Mouse (Mus musculus) gastrocnemius, postnatal 10 days (tissue): ENCODE measurements around the gene Lrmda. TPM values are rescaled to one million over a fixed set of nuclear protein-coding genes. Genes with fewer than 3 reads are reported as not detected.

ENCODE experiments used
- DNase-seq: peaks from one replicate; pipeline ENCODE4 v3.0.0; 2021; ENCODE audit warnings: mixed read lengths
- total RNA-seq, 2 experiments: library from RNA; stranded (reverse); gene quantifications; 2 replicates each; pipeline ENCODE4 v1.2.3; 2021

Gene Lrmda
- total RNA-seq, 2 experiments from 2014 or later = 1.2 to 1.9 TPM

DNA sequence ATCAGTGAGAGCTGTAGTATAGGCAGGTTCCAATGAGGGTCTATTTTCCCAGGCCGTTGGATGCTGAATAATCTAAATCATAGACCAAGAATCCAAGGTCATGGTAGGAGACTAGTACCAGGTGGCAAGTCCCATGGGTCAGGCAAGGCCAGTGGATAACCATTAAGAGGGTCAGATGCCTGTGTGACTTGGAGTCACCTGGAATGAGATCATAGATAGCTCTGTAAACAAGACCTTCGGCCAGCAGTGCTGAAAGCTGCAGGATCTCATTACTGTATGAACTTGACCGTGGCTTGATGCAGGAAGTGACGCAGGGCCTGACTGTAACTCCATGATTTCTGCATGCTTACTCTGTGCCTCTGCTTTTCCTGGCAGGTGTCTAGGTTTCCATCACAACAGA lies 402.2 kb downstream of the Lrmda start:
- DNase-seq = no peak

- no peak for DNase-seq
Observed at GRCm38 (mm10) chr14:22425018-22425534, 405.6 kb downstream of the Lrmda start.

DNA sequence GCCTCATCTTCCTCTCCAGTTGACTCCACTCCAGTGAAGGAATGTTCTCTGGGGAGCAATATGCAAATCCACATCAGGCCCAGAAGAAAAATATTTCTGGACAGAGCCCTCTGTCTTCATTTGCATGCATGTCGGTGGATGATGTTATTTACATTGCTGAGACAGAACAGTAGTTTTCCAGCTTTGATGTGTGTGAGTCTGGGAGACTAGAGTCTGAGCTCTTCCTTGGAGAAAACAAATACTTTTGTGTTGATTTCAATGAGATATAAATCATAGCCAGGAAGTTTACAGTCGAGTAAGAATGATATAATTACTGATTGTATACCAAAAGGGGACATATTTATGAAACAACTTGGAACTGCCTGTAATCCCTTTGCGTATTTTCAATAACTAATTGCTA lies 415.9 kb downstream of the Lrmda start:
- DNase-seq = no peak

DNA sequence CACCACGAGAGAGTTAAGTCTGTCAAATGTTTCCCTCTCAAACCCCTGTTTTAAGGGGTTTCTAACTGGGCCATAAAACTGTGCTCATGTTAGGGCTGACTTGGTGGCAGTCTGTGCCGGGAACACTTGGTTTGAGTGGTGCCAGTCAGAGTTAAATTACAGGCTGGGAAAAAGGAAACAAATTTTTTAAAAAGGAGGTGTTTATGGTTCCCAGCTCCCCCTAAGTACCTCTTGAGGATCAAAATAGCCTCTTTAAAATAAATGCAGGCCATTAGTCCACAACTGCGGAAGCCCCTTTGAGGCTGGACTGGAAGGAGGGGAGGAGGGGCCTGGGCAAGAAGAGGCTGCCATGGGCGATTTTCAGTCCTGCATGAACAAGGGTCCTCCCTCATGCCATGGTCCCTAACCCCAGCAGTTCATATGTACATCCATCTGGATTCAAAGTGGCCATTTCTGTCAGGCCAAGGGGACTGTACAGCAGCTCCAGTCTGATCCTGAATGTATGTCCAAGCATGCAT lies 416.4 kb downstream of the Lrmda start:
- DNase-seq = no peak

DNA sequence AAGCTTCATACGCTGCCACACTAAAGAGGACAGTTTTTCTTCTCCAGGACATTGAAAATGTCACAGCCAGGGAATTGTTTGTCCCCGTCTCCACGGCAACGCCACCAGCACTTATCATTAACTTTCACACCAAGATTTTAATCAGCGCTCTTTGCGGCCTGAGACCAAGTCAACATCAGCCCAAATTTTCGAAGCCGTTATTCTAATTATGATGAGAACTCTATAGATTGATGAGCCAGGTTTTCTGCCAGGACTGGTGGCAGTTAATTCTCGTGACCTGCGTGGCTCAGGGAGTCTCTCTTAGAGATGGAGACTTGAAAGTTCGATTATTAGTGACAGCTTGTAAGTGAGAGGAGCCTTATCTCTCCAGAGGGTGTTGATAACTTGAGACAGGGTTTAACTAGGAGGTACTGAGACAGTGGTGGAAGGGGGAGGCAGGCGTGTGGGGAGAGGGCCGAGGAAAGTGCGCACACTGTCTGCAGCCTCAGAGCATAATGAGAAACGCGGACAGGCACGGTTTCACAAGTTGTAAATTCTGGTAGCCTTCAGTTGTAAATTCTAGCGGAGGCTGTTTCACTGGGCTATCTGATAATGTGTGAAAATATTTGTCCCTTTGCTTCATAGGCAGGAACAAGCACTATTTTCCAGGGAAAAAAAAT lies 421.0 kb downstream of the Lrmda start:
- DNase-seq = no peak

GRCm38 (mm10) chr14:22441859-22442447 lies 422.4 kb downstream of the Lrmda start:
- no peak for DNase-seq

GRCm38 (mm10) chr14:22442719-22443118 lies 423.2 kb downstream of the Lrmda start:
- DNase-seq = no peak

- no peak for DNase-seq
Observed at GRCm38 (mm10) chr14:22444541-22444940, 425.0 kb downstream of the Lrmda start.

DNA sequence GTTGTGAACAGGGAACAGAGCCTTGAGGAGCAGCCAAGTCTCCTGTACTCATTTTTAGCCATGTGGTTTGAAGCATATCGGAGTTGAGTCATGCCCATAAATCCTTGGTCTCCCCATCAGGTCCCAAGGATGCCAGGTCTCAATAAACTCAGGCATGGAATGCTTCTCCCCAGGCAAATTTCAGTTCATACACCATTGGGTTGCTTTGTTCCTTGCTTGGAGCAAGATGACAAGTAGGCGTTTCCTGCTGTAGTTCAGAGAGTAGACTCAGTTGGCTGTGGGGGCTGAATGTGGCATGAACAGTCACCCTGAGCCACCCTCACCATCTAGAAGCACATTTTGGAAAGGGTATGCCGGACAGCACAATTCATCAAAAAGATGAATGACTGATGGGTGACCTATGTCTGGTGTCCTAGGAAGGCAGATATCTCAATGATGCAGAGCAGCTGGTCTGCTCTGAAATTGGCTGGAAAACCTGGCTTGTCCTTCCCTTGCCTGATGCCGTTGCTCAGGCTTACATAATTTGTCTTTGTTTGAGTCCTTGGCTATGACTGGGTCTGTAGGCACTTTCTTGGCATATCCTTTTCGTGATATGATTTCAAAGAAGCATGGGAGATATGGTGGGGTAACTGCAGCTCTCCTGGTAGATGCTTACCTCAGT lies 425.8 kb downstream of the Lrmda start:
- no peak for DNase-seq

GRCm38 (mm10) chr14:22445841-22446570 lies 426.5 kb downstream of the Lrmda start:
- DNase-seq = no peak

DNA sequence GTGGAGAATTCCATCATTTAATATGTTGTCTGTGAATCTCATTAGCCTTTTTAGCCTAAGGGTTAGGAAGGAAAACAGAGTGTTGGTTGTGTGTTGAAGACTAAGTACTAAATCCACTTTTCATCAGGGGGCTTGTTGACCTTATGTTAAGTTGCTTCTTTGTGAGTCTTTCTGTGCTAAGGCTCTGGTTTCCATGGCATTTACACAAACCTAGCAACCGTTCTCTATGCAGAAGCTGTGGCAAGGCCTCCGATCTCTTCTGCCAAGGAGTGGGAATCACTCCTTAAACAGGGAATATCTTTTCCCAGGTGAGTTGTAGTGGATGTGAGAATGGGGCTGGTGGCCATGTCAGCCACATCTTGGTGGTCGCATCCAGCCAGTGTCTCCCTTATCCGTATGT lies 432.1 kb downstream of the Lrmda start:
- no peak for DNase-seq

- no peak for DNase-seq
Observed at GRCm38 (mm10) chr14:22464314-22464713, 444.8 kb downstream of the Lrmda start.

DNA sequence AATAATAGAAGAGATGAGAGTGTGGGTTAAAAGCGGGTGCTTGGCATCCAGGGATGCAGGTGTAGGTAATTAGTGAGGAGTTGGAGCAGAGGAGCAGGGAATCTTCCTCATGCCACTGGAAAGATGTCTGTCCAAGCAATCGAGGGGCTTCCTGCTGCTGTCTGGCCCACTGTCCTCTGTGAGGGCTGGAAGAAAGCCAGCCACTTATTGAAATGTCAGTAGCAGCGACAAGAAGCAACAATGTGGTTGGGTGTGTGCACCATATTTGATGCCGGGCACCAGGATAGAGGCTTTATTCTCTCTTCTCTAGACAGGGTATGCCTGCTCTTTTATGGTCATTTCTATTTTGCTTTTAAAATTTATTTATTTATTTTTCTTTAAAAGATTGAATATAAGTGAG lies 451.5 kb downstream of the Lrmda start:
- no peak for DNase-seq

- DNase-seq = no peak
Observed at GRCm38 (mm10) chr14:22473451-22473850, 453.9 kb downstream of the Lrmda start.

DNA sequence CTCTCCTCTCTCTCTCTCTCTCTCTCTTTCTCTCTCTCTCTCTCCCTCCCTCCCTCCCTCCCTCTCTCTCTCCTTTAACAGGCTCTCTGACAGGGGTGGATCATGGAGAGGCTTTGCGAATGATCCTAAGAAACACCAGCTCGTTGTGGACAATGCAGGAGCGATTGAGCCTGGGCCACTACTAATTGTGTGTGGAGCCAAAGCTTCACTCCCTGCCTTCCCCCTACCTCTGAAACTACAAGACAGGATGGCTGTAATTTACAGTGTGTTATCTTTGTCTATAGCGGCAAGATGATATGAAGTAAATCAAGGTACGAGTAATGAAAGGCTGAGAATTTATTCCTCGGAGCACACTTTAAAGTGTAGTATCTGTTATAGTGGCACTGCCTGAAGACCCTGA lies 454.5 kb downstream of the Lrmda start:
- DNase-seq = no peak

DNA sequence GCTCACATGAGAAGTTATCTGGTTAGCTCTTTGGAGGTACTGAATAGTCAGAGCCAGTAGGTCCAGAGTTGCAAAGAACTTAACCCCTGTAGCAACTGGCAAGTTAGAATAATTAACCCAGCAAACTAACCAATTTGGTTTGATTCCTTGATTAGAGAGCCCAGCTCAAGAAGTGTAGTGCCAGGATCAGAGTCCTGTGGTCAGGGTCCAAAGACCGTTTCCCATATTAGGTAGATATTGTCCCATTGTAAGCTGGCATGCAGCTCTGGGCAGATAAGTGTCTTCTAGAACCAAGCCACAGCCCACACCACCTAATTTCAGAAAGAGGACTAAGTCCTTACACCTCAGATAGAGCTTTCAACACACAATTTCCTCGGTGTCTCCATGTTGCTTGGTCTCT lies 473.8 kb downstream of the Lrmda start:
- no peak for DNase-seq

DNA sequence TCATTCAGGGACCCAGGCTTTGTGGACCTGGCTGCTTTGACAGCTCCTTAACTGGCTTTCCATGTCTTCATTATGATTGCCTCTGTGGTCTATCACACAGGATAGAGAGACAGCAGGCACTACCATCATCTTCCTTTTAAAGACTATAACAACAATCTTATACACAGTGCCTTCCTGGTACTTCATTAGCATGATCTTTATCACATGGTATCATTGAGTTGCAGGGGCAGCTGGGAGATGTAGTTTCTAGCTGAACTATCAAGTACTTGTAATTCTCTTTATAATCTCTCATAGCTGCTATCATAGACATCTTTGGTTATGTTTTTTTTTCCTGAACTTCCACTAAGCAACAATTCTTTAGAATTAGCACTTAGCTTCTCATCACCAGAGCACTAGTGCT lies 474.8 kb downstream of the Lrmda start:
- no peak for DNase-seq

GRCm38 (mm10) chr14:22494866-22495265 lies 475.4 kb downstream of the Lrmda start:
- no peak for DNase-seq

GRCm38 (mm10) chr14:22495286-22495685 lies 475.8 kb downstream of the Lrmda start:
- no peak for DNase-seq

GRCm38 (mm10) chr14:22497636-22498131 lies 478.2 kb downstream of the Lrmda start:
- DNase-seq = no peak

DNA sequence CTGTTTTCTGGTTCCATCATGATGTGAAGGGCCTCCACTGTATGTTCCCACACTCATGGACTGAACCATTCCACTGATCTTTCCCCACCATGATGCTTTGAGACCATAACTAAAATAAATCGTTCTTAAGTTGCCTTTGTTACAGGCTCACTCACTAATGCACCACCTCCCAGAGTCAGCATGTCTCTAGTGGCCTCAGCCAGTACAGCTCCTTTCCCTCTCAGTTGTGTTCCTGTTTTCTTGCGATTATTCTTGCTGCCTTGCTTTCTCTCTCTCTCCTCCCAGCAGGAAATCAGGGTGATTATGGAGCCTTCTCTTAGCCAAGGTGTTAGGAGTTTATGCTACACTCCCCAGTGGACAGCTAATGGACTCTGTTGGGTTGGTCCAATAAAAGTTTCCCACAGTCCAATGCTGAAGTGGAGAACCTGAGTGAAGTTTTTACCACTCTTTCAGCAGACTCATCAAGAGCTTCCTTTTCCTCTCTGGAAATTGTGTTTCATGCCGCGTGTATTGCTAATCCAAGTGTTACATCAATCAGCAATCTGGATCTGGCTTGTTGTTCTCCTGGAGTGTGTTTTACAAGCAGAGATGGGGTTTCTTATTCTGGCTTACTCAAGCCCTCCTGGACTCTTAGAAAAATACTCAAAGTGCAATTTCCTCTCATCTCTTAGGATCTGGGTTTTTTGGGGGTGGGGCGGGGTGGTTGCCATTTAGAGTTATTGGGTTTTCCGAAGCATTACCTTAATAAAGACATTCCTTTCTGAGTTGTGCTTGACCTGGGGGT lies 490.4 kb downstream of the Lrmda start:
- DNase-seq = no peak

DNA sequence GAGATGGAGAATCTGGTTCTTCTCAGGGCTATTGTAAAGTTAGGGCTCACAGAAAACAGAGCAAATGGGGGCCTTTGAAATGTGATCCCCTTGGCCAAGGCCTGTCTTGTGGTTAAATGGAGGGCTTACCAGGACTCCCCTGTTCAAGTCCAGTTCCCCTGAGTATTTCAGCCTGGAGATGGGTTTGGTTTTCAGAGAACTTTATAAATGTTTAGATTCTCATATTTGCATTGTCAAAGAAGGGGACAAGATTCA lies 490.9 kb downstream of the Lrmda start:
- no peak for DNase-seq
